Mouse (Mus musculus) stomach, embryonic 16.5 days (tissue): ENCODE results near the gene Tmem189. TPM values are rescaled to one million over a fixed set of nuclear protein-coding genes. Genes with fewer than 3 reads are reported as not detected.
"Not testable (repeated sequence)": the region's sequence is repeated elsewhere in the genome, so short reads cannot be mapped to it uniquely, and the experiment has no call there.

Source experiments
- ATAC-seq: fragments of 200-750 bp; cut with Nextera tagmentation; 2 replicates; pipeline ENCODE4 v1.8.0; 2017; ENCODE audit warnings: moderate number of reproducible peaks, moderate TSS enrichment; ENCODE audit not compliant: insufficient read depth, low FRiP score
- H3K27ac ChIP-seq: fragments of 300-500 bp; sonication (generic); 2 replicates; pipeline ENCODE4 v1.5.1; 2014; ENCODE audit warnings: low read length
- H3K27me3 ChIP-seq: fragments of 300-500 bp; sonication (generic); 2 replicates; pipeline ENCODE4 v1.6.1; 2014; ENCODE audit warnings: low read length, control low read depth, mixed read lengths; ENCODE audit not compliant: control insufficient read depth, insufficient read depth
- H3K36me3 ChIP-seq: fragments of 300-500 bp; sonication (generic); 2 replicates; pipeline ENCODE4 v1.6.1; 2014; ENCODE audit warnings: low read length; ENCODE audit not compliant: control insufficient read depth, insufficient read depth
- H3K4me1 ChIP-seq: fragments of 300-500 bp; sonication (generic); 2 replicates; pipeline ENCODE4 v1.6.1; 2014; ENCODE audit warnings: low read length, control low read depth, mixed read lengths; ENCODE audit not compliant: control insufficient read depth, insufficient read depth
- H3K4me2 ChIP-seq: fragments of 300-500 bp; sonication (generic); 2 replicates; pipeline ENCODE4 v1.6.1; 2014; ENCODE audit warnings: low read depth, low read length, mixed read lengths
- H3K4me3 ChIP-seq: fragments of 300-500 bp; sonication (generic); replicated peaks from 2 replicates; pipeline ENCODE4 v1.5.1; 2014; ENCODE audit warnings: mild to moderate bottlenecking, low read length
- H3K9ac ChIP-seq: fragments of 300-500 bp; sonication (generic); 2 replicates; pipeline ENCODE4 v1.6.1; 2014; ENCODE audit warnings: low read length
- H3K9me3 ChIP-seq: fragments of 300-500 bp; sonication (generic); replicated peaks from 2 replicates; pipeline ENCODE4 v1.6.1; 2016; ENCODE audit warnings: low read length, control low read depth; ENCODE audit not compliant: control insufficient read depth
- WGBS: fragments of 180-500 bp; shearing (Covaris S2); extraction: QIAGEN DNeasy Blood & Tissue Kit; methylation state at CpG from one replicate; pipeline ENCODE4 v1.1.7; 2014; 5-methylcytosine and 5-hydroxymethylcytosine counted together
- polyA plus RNA-seq: library from polyadenylated mRNA; unstranded; fragments of >200 nt; fragmentation: Nextera tagmentation; extraction: Ambion mirVana; gene quantifications from 2 replicates; pipeline ENCODE4 v1.2.1, GENCODE M21; 2015

Gene Tmem189
- polyA plus RNA-seq, 1 experiment from 2014 or later = 35.7 TPM

- H3K4me1 ChIP-seq, H3K4me2 ChIP-seq, H3K27me3 ChIP-seq, H3K4me3 ChIP-seq, H3K9ac ChIP-seq, H3K27ac ChIP-seq, H3K9me3 ChIP-seq, ATAC-seq: not testable (repeated sequence)
- 90% methylated on average over 6 of the region's 7 CpGs for WGBS
- peaks cover 29% of the 10 kb centered on the region for H3K36me3 ChIP-seq
Observed at GRCm38 (mm10) chr2:167613335-167613734, 76.3 kb downstream of the Tmem189 start.

GRCm38 (mm10) chr2:167612122-167612521 lies 77.5 kb downstream of the Tmem189 start:
- WGBS = 90% methylated on average over 14 of the region's 14 CpGs
- Histone ChIP-seq H3K4me2 (no peak overlapping the region), H3K36me3 (peaks cover 29% of the 10 kb centered on the region), H3K9ac (no peak overlapping the region), H3K4me3 (no peak overlapping the region), H3K27ac (no peak overlapping the region), H3K9me3 (no peaks in the 10 kb centered on the region), H3K4me1 (no peaks in the 10 kb centered on the region), H3K27me3 (no peaks in the 10 kb centered on the region)
- ATAC-seq = no peak

GRCm38 (mm10) chr2:167611287-167611686 lies 78.3 kb downstream of the Tmem189 start:
- peak; percentile 38; the same call in 1 of the 2 replicates for ATAC-seq
- Histone ChIP-seq H3K9ac (no peak overlapping the region), H3K4me2 (no peak overlapping the region), H3K4me1 (no peaks in the 10 kb centered on the region), H3K36me3 (peaks cover 29% of the 10 kb centered on the region), H3K4me3 (no peak overlapping the region), H3K9me3 (no peaks in the 10 kb centered on the region), H3K27ac (no peak overlapping the region), H3K27me3 (no peaks in the 10 kb centered on the region)
- WGBS = 65% methylated on average over 10 of the region's 10 CpGs

GRCm38 (mm10) chr2:167606745-167607123 lies 82.9 kb downstream of the Tmem189 start:
- 88% methylated on average over 4 of the region's 4 CpGs for WGBS
- Histone ChIP-seq H3K36me3 (peaks cover 3% of the 10 kb centered on the region; the same call in 1 of the 2 replicates), H3K4me1 (peaks cover 8% of the 10 kb centered on the region; the same call in 1 of the 2 replicates), H3K9ac (no peak overlapping the region), H3K27ac (no peak overlapping the region), H3K27me3 (no peaks in the 10 kb centered on the region), H3K9me3 (no peaks in the 10 kb centered on the region), H3K4me2 (no peak overlapping the region), H3K4me3 (no peak overlapping the region)
- no peak for ATAC-seq

GRCm38 (mm10) chr2:167605817-167606744 lies 83.5 kb downstream of the Tmem189 start:
- H3K9ac ChIP-seq = no peak overlapping the region
- H3K4me3 ChIP-seq = no peak overlapping the region
- H3K27me3 ChIP-seq = no peaks in the 10 kb centered on the region
- H3K9me3 ChIP-seq = no peaks in the 10 kb centered on the region
- H3K27ac ChIP-seq = no peak overlapping the region
- no peak overlapping the region for H3K4me2 ChIP-seq
- no peak for ATAC-seq
- WGBS = 67% methylated on average over 17 of the region's 17 CpGs
- peaks cover 8% of the 10 kb centered on the region; the same call in 1 of the 2 replicates for H3K4me1 ChIP-seq
- H3K36me3 ChIP-seq = peaks cover 3% of the 10 kb centered on the region; the same call in 1 of the 2 replicates

- H3K27me3 ChIP-seq = no peaks in the 10 kb centered on the region
- peaks cover under 1% of the 10 kb centered on the region; the same call in 1 of the 2 replicates for H3K36me3 ChIP-seq
- ATAC-seq = peak; percentile 81
- no peak overlapping the region for H3K4me3 ChIP-seq
- no peak overlapping the region for H3K9ac ChIP-seq
- H3K4me1 ChIP-seq = peaks cover 8% of the 10 kb centered on the region; the same call in 1 of the 2 replicates
- H3K27ac ChIP-seq = no peak overlapping the region
- 26% methylated on average over 11 of the region's 11 CpGs for WGBS
- no peaks in the 10 kb centered on the region for H3K9me3 ChIP-seq
- no peak overlapping the region for H3K4me2 ChIP-seq
Observed at GRCm38 (mm10) chr2:167605178-167605794, 84.3 kb downstream of the Tmem189 start.

- H3K9ac ChIP-seq = no peak overlapping the region
Observed at GRCm38 (mm10) chr2:167602978-167603377, 86.6 kb downstream of the Tmem189 start.

DNA sequence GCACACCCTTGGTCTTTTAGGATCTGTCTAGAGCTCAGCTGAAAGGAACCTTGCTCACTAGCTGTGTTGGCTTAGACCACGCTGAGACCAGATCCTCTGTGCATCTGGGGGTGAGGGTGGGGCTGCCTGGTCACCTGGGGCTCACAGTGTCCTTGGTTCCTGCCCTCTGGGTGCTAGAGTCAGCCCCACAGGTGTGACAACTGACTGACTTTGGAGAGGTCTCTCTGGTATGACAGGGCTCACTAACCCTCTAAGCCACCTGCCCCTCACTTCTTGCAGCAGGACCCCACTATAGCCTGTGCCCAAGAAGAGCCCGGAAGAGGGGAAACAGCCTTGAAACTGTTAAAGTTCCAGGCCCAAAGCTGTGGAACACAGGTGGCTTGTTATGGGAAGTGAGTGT lies 87.3 kb downstream of the Tmem189 start:
- H3K27ac ChIP-seq = no peak overlapping the region
- no peaks in the 10 kb centered on the region for H3K36me3 ChIP-seq
- no peaks in the 10 kb centered on the region for H3K9me3 ChIP-seq
- H3K4me2 ChIP-seq = no peak overlapping the region
- H3K4me1 ChIP-seq = peaks cover 17% of the 10 kb centered on the region
- H3K27me3 ChIP-seq = no peaks in the 10 kb centered on the region
- no peak overlapping the region for H3K4me3 ChIP-seq
- 81% methylated on average over 2 of the region's 2 CpGs for WGBS
- no peak for ATAC-seq
- no peak overlapping the region for H3K9ac ChIP-seq

More at GRCm38 (mm10) chr2:167602978-167603377, 86.6 kb downstream of the Tmem189 start:
- H3K9me3 ChIP-seq = no peaks in the 10 kb centered on the region
- H3K36me3 ChIP-seq = no peaks in the 10 kb centered on the region
- H3K27ac ChIP-seq = no peak overlapping the region
- H3K4me2 ChIP-seq = no peak overlapping the region
- no peak for ATAC-seq
- peaks cover 11% of the 10 kb centered on the region for H3K4me1 ChIP-seq
- no peak overlapping the region for H3K4me3 ChIP-seq
- WGBS = 46% methylated on average over 5 of the region's 5 CpGs
- no peaks in the 10 kb centered on the region for H3K27me3 ChIP-seq

DNA sequence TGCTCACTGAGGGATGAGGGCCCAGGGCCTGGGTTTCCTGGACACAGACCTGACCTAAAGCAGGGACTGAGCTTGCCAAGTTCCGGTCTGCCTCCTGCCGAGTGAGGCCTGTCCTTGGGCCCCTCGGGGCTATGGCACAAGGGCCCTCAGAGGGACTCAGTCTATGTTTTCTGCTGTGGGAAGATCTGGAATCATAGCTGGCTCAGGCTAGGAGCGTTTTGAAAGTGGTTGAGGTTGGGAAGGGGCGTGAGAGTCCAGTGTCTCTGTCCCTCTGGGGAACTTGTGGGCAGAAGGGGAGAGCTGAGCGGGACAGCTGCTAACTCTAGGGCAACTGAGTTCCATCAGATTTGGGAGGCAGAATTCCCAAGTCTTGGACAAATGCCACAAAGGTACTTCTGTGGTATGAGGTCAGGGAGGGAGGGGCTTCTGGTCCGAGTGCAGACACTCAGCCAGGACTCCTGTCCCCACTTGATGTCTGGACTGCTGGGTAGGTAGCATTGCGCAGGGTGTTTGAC lies 89.1 kb downstream of the Tmem189 start:
- no peaks in the 10 kb centered on the region for H3K36me3 ChIP-seq
- no peaks in the 10 kb centered on the region for H3K9me3 ChIP-seq
- ATAC-seq = no peak
- peaks cover 34% of the 10 kb centered on the region for H3K4me1 ChIP-seq
- no peak overlapping the region for H3K4me3 ChIP-seq
- 74% methylated on average over 8 of the region's 8 CpGs for whole genome bisulfite sequencing
- H3K9ac ChIP-seq = no peak overlapping the region; the same call in 1 of the 2 replicates
- H3K4me2 ChIP-seq = no peak overlapping the region
- no peak overlapping the region for H3K27ac ChIP-seq
- H3K27me3 ChIP-seq = no peaks in the 10 kb centered on the region
